Mouse (Mus musculus) thymus, adult 2 months (tissue): ENCODE measurements around the gene Pdgfb.

Experiments used
- CTCF ChIP-seq: fragments of 200-500 bp; IDR thresholded peaks from 2 replicates; pipeline ENCODE4 v1.5.1; 2012; ENCODE audit warnings: mild to moderate bottlenecking, control low read depth, low read length, moderate library complexity, borderline replicate concordance; ENCODE audit not compliant: control insufficient read depth, poor library complexity, insufficient read depth; ENCODE audit errors: extremely low read depth
- POLR2A ChIP-seq: fragments of 200-500 bp; IDR thresholded peaks from 2 replicates; pipeline ENCODE4 v1.6.1; 2012; ENCODE audit warnings: mild to moderate bottlenecking, low read length, control low read depth, moderate library complexity; ENCODE audit not compliant: control insufficient read depth, poor library complexity, insufficient read depth; ENCODE audit errors: extremely low read depth

GRCm38 (mm10) chr15:80019220-80019619 is 4.4 kb upstream of the Pdgfb start:
- TF ChIP-seq CTCF = no peak
- no peak for TF ChIP-seq POLR2A
